Mouse (Mus musculus) NIH3T3 (cell line): ENCODE measurements around the gene Tspan15.

ENCODE experiments used
- DNase-seq: peaks from one replicate; pipeline ENCODE4 v3.0.0-alpha.2; 2012; ENCODE audit warnings: low read depth

Gene Tspan15

GRCm38 (mm10) chr10:62230708-62231394 lies at the start of gene Tspan15:
Gene Tspan15, minus strand, starts transcription at chr10:62231251.
- DNase-seq, result peak; percentile 36

- DNase-seq, result no peak
Measured at GRCm38 (mm10) chr10:62279671-62280070, 48.6 kb upstream of the Tspan15 start.

GRCm38 (mm10) chr10:62279066-62279465 lies 48.0 kb upstream of the Tspan15 start:
- DNase-seq, result no peak

GRCm38 (mm10) chr10:62277499-62278293 lies 46.6 kb upstream of the Tspan15 start:
- no peak for DNase-seq

- peak; percentile 90 for DNase-seq
Measured at GRCm38 (mm10) chr10:62275235-62275634, 44.2 kb upstream of the Tspan15 start.

GRCm38 (mm10) chr10:62269278-62269677 lies 38.2 kb upstream of the Tspan15 start:
- no peak for DNase-seq

- no peak for DNase-seq
Measured at GRCm38 (mm10) chr10:62264299-62264698, 33.2 kb upstream of the Tspan15 start.

- DNase-seq, result peak; percentile 84
Measured at GRCm38 (mm10) chr10:62261115-62261886, 30.2 kb upstream of the Tspan15 start.

GRCm38 (mm10) chr10:62258298-62258697 lies 27.2 kb upstream of the Tspan15 start:
- no peak for DNase-seq

- DNase-seq, result no peak
Measured at GRCm38 (mm10) chr10:62252496-62253235, 21.6 kb upstream of the Tspan15 start.

GRCm38 (mm10) chr10:62252000-62252488 lies 21.0 kb upstream of the Tspan15 start, which contains the start of gene Tacr2:
Gene Tacr2, plus strand, starts transcription at chr10:62252438.
- DNase-seq, result peak; percentile 24

GRCm38 (mm10) chr10:62247815-62248214 lies 16.8 kb upstream of the Tspan15 start:
- peak; percentile 29 for DNase-seq

- DNase-seq, result no peak
Measured at GRCm38 (mm10) chr10:62247156-62247555, 16.1 kb upstream of the Tspan15 start.

- DNase-seq, result peak; percentile 60
Measured at GRCm38 (mm10) chr10:62244067-62244466, 13.0 kb upstream of the Tspan15 start.

GRCm38 (mm10) chr10:62242896-62243295 lies 11.8 kb upstream of the Tspan15 start:
- DNase-seq, result peak; percentile 48

- no peak for DNase-seq
Measured at GRCm38 (mm10) chr10:62242358-62242757, 11.3 kb upstream of the Tspan15 start.

- DNase-seq, result no peak
Measured at GRCm38 (mm10) chr10:62239270-62239669, 8.2 kb upstream of the Tspan15 start.

- no peak for DNase-seq
Measured at GRCm38 (mm10) chr10:62238688-62239087, 7.6 kb upstream of the Tspan15 start.

- DNase-seq, result no peak
Measured at GRCm38 (mm10) chr10:62237205-62237604, 6.2 kb upstream of the Tspan15 start.

GRCm38 (mm10) chr10:62236165-62236564 lies 5.1 kb upstream of the Tspan15 start:
- peak; percentile 34 for DNase-seq

GRCm38 (mm10) chr10:62231811-62232210 lies 760 bp upstream of the Tspan15 start:
- DNase-seq, result no peak

GRCm38 (mm10) chr10:62231395-62231732 lies 313 bp upstream of the Tspan15 start:
- no peak for DNase-seq
